Mouse (Mus musculus) kidney, postnatal 14 days (tissue): Measurements from ENCODE around the gene Enho.
"Not testable (repeated sequence)": the region's sequence is repeated elsewhere in the genome, so short reads cannot be mapped to it uniquely, and the experiment has no call there.

Experiments used
- DNase-seq: peaks from one replicate; pipeline ENCODE4 v3.0.0; 2022; ENCODE audit warnings: mixed read lengths

The Enho gene

DNA sequence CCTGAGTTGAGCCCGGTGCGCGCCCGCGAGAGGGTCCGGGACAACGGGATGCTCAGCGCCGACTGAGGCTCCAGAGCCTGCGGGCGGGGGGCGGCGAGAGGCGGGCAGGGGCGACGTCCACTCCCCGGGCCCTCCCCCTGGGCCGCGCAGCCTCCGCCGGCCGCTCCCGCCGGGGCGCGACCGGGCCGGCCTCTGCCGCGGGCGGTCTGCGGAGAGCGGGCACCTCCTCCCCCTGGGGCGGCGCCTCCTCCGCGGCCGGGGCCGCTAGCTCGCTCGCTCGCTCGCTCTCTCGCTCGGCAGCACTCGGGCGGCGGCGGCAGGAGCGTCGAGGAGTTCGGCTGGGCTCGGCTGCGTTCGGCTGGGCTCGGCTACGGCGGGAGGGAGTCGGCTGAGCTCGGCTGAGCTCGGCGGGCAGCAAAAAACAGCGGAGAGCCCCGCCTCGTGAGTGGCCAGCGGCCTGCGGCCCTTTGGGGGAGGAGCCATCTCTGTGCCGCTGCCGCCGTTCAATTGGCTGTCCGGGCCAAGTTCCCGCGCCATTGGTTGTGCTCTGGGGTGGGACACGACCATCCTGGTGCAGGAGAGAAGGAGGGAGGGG is at the start of gene Enho:
Gene Enho (minus strand): TSS at position 412 of the 595 bp plus-strand sequence.
- peak; percentile 97 for DNase-seq

- not testable (repeated sequence) for DNase-seq
Measured at GRCm38 (mm10) chr4:41688562-41688961, 48.4 kb upstream of the Enho start.

DNA sequence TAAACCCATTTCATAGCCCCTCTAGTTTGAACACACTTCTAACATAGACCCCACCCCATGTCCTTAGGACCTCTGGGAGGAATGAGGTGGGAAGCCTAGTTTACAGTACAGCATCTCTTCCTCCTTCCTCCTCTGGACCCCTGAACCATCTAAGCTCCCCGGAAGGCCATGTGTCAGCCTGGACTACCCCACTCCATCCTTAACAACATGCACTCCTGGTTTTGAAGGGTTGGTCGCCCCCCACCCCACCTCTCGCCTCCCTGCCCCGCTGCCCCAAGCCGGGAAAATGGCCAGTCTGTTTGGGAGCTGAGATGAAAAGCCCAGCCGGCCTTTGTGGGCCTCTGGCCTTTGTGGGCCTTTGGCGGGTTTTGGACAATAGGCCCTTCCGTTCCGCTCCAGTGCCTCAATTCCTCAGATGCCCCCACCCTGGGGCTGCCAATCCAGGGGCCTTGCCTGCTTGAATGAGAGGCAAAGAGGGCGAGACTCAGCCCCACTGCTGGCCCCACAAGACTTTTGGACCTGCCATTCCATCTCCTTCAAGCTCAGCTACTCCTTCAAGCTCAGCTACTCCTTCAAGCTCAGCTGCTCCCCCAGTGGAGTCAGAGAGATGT is 45.9 kb upstream of the Enho start:
- not testable (repeated sequence) for DNase-seq

GRCm38 (mm10) chr4:41684931-41685453 is 44.9 kb upstream of the Enho start:
- not testable (repeated sequence) for DNase-seq

DNA sequence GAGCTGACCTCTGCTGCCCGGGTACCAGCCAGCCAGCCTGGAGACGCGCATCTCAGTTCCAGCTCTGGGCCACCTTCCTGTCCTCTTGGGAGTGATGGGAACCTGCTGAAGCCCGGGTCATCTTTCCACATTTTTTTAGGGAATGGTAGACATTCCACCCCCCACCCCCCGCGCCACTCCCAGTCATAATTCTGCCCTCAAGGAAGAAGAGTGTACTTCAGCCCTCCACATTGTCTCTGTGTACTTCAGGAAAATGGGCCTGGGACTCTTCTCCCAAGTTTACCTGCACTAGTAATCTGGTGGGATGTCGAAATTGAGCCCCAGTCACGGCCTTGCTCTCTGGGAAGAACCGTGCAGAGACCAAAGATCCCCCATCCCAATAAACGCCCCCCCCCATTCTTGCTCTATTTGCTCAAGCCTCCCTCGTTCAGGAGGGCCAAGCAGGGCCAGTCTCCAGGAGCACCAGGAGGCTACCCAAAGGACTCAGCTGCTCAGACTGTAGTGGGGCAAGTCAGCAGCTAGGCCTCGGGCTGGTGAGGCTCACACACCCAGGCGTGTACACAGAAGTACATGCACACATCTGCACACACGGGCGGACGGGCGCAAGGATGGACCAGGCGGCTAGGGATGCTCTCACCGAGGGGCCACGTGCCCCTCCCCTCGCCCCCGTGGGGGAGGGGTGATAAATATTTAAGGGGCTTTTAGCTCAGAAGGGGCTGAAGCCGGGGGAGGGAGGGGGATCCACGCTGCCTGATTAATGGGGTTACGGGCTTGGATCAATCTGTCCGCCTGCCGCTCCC is 44.2 kb upstream of the Enho start:
- not testable (repeated sequence) for DNase-seq

- not testable (repeated sequence) for DNase-seq
Measured at GRCm38 (mm10) chr4:41683303-41683702, 43.2 kb upstream of the Enho start.

DNA sequence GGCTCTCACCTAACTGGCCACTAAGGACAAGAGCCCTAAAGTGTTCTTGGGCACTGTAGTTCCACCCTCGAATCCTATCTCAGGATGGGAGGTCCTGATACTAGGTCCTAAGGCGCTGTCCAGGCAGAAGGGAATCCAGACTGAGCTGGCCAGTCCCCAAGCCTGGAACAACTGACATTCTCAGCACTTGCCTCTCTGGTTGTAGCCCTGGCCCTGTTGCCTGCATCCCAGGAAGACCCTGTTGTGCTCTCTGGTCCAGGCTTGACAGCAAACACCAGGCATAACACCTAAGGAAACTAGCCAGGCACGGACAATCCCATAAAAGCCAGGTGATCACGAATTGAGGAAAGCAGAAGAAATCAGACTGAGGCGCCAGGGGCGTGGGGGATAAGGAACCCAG is 42.7 kb upstream of the Enho start:
- DNase-seq: no peak

- no peak for DNase-seq
Measured at GRCm38 (mm10) chr4:41681947-41682346, 41.8 kb upstream of the Enho start.

- no peak for DNase-seq
Measured at GRCm38 (mm10) chr4:41681176-41681575, 41.1 kb upstream of the Enho start.

DNA sequence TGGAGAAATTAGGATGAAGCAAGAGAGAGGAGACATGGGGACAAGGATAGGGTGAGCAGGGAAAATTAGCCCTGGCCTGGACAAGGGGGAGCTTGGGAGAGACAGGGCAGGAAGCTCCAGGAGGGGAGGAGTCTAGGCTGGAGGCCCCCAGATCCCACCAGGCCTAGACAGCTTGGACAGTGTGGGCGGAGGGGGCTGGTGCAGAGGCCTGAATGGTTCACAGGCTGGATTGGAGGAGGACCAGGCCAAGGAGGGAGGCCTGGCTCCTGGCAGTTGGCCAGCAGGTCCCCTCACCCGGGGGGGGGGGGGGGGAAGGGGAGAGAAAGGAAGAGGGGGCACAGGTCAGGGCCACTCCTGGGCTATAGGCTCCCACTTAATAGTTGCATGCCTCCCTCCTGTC is 39.2 kb upstream of the Enho start:
- DNase-seq: no peak

DNA sequence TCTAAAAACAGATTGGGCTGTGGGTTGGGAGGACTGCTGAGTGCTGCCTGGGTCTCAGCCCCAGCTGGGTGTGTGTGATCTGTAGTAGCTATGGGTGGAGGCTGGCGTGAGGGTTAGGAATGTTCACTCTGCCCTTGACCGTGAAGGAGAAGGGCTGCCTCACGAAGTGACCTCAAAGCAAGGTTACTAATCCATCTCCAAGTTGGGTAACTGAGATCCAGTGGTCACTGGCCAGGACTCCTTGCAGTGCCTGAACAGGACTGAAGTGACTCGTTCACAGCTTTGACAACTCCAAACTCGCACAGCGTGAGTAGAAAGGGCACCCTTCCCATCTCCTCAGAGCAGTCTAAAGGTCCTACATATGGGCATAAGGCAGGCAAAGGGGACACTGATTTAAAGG is 38.7 kb upstream of the Enho start:
- no peak for DNase-seq

GRCm38 (mm10) chr4:41677006-41677629 is 37.0 kb upstream of the Enho start:
- DNase-seq: peak; percentile 74

DNA sequence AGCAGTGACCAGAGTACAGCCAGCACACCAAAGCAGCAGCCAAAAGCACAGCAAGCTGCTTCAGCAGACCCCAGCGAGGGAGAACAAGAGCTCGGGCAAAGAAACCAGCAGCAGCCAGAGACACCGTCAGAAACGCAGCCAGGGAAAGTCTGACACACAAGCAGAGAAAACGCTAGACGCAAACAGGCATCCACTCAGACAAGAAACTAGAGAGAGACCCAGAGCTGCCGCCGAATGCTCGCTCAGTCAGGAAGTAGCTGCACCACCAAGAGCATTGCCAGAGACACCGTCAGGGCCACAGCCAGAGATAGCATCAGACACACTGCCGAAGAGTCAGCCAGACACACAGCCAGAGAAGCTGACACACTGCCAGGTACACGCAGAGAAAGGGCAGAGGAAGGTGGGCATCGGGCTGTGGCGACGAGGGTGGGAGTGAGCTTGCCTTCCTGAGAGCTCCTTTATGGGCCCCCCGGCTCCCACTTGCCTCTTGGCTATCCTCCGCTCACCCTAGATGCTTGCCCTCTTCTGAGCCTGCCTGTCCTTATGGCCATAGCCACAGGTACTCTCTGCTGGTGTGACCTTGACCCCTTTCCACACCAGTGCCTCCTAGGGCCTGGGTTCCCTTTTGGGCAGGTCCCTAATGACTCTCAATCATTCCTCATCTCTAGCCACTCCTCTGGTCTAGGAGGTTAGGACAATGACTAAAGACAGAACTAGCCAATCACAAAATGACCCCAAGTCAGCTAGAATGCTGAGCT is 36.3 kb upstream of the Enho start:
- DNase-seq: no peak

DNA sequence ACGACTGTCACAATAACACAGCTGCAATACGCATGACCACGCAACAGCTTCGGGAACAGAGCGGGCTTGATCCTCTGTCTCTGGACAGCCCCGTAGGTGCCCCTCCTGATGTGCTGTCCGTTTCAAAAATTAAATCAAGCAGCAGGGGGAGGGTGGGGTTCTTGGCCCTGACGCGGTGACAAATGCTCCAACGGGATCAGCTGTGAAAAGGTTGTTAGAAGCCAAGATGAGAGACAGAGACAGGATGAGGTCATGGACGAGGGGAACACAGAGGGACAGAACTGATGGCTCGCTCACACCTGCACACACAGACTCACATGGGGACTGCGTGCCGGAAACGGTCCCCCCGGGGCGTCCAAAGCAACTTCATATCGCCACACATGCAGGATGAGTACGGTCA is 33.1 kb upstream of the Enho start:
- DNase-seq: no peak

DNA sequence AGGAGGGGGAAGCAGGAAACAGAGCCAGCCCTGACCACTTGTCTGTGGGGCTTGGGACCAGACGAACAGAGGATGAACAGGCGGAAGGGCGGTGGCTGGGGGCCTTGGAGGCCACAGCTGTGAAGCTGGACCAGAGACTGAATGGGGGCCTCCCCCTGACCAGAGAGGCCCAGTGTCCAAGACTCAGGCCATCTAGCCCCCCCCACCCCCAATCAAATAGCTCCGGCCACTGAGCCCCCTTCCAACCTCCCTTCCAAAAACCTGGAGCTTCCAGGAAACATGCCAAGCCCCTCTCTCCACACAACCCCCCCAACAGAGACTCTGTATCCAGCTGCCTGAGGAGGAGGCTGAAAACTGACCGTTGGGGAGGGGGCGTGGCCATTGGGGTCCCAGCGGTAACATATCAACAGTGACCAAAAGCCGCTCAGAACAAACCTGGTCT is 32.4 kb upstream of the Enho start:
- DNase-seq: no peak

- no peak for DNase-seq
Measured at GRCm38 (mm10) chr4:41671963-41672480, 31.9 kb upstream of the Enho start.

GRCm38 (mm10) chr4:41671500-41671899 is 31.4 kb upstream of the Enho start:
- no peak for DNase-seq

GRCm38 (mm10) chr4:41670836-41671235 is 30.7 kb upstream of the Enho start:
- no peak for DNase-seq

- no peak for DNase-seq
Measured at GRCm38 (mm10) chr4:41666646-41667045, 26.5 kb upstream of the Enho start.

DNA sequence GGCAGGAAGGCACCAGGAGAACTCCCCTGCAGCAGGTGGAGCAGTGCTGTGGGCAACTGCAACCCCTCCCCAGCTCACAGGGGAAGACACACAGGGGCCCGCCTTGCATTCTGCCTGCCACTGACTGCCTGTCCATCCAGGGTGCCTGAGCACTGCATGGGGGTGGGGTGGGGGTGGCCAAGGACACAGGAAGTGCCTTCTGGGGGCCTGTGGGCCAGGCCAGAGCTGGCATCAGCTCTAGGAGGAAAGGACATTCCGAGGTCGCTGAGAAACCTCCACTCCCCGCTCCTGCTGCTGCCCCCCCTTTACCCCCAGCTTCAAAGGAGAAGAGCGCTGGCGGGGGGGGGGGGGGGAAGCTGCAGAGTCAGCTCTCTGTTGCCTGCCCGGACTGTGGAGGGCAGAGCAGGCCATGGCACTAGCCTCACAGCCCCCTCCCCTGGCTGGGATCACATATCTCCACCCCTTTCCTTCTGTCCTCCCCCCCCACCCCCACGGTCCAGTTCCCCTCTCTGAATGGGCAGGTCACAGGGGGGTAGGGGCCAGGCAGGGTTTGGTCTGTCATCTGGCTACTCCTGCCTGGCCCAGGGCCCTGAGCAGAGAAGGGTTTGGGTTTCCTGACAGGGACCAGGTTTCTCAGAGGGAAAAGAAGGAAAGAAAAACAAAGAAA is 25.0 kb upstream of the Enho start:
- DNase-seq: peak; percentile 49

DNA sequence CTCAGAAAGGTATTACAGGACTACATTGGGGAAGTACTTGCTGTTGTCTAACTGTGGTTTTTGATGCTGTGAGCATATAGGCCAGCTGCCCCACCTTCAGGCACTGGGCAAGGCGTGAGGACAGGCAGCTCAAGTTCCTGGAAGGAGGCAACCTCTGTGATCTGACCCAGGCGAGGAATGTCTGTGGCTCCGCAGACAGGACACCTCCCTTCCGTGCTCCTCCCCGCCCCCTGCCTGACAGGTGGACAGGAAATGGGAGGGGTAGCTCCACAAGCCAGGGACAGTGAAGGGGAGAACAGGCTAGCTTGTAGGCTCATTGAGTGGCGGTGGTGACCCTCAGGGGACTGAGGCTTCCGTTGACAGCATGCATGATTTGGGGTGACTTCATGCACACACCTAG is 24.4 kb upstream of the Enho start:
- peak; percentile 44 for DNase-seq

DNA sequence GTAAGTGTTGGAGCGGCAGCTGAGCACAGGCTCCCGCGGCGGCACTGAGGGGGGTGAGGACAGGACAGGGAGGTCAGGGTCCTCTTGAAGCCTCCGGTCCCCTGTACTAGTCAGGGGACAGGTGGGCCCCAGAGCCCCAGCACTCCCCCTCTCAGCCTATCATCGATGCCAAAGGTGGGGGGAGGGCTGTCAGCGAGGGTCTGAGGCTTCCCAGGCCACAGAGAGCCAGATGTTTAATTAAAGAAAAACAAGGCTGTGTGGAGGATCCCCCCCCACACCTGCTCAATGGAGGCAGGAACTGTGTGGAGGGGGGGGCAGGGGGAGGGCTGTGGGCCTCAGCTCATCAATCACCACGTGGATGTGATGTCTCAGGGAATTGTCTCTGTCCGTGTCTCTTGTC is 23.5 kb upstream of the Enho start:
- DNase-seq: no peak
